Mouse (Mus musculus): ENCODE data around the gene Gmds.
A peak's percentile ranks its signal among the peaks of the same experiment; 100 is the strongest.

Gmds gene

GRCm38 (mm10) chr13:31811542-31812021, 527.0 kb downstream of the Gmds start:
- no peak for DNase-seq (ENCODE audit: low spot score in 2 of 2)

GRCm38 (mm10) chr13:31810693-31811541, 527.6 kb downstream of the Gmds start:
- DNase-seq (ENCODE audit: low spot score in 2 of 2) = no peak

GRCm38 (mm10) chr13:31810375-31810692, 528.2 kb downstream of the Gmds start:
- no peak for DNase-seq (ENCODE audit: low spot score in 2 of 2)

- DNase-seq (ENCODE audit: low spot score in 2 of 2) = no peak
Measured at GRCm38 (mm10) chr13:31809701-31810100, 528.8 kb downstream of the Gmds start.

- DNase-seq (ENCODE audit: low spot score in 2 of 2) = no peak
Measured at GRCm38 (mm10) chr13:31808804-31809420, 529.6 kb downstream of the Gmds start.

- peak in 1 of 2 experiments; percentile 70 for DNase-seq (ENCODE audit: low spot score in 2 of 2)
Measured at GRCm38 (mm10) chr13:31808116-31808803, 530.3 kb downstream of the Gmds start.

GRCm38 (mm10) chr13:31807736-31808115, 530.8 kb downstream of the Gmds start:
- no peak for DNase-seq (ENCODE audit: low spot score in 2 of 2)

- no peak for DNase-seq (ENCODE audit: low spot score in 2 of 2)
Measured at GRCm38 (mm10) chr13:31806890-31807735, 531.4 kb downstream of the Gmds start.

- DNase-seq (ENCODE audit: low spot score in 2 of 2) = peak; percentile 51 to 66
Measured at GRCm38 (mm10) chr13:31806428-31806832, 532.1 kb downstream of the Gmds start, which contains the start of gene Foxc1. Foxc1 (plus strand) TSS chr13:31806633.

- no peak for DNase-seq (ENCODE audit: low spot score in 2 of 2)
Measured at GRCm38 (mm10) chr13:31805831-31806427, 532.6 kb downstream of the Gmds start.

- DNase-seq (ENCODE audit: low spot score in 2 of 2) = no peak
Measured at GRCm38 (mm10) chr13:31804571-31804970, 534.0 kb downstream of the Gmds start.

GRCm38 (mm10) chr13:31803166-31804093, 535.1 kb downstream of the Gmds start:
- DNase-seq (ENCODE audit: low spot score in 2 of 2) = no peak

GRCm38 (mm10) chr13:31802447-31802846, 536.1 kb downstream of the Gmds start:
- DNase-seq (ENCODE audit: low spot score in 2 of 2) = no peak

GRCm38 (mm10) chr13:31801703-31802305, 536.7 kb downstream of the Gmds start:
- DNase-seq (ENCODE audit: low spot score in 2 of 2) = no peak

- peak; percentile 67 to 90 for DNase-seq (ENCODE audit: low spot score in 2 of 2)
Measured at GRCm38 (mm10) chr13:31800581-31801576, 537.7 kb downstream of the Gmds start.

GRCm38 (mm10) chr13:31798075-31798474, 540.5 kb downstream of the Gmds start:
- DNase-seq (ENCODE audit: low spot score in 2 of 2) = no peak

GRCm38 (mm10) chr13:31797346-31797745, 541.2 kb downstream of the Gmds start:
- DNase-seq (ENCODE audit: low spot score in 2 of 2) = no peak

- no peak for DNase-seq (ENCODE audit: low spot score in 2 of 2)
Measured at GRCm38 (mm10) chr13:31793163-31793562, 545.4 kb downstream of the Gmds start.

Data from spleen, postnatal 4 days (tissue).